Mouse (Mus musculus) stomach, embryonic 14.5 days (tissue): Measurements from ENCODE around the gene Ccdc191. TPM values are rescaled to one million over a fixed set of nuclear protein-coding genes. Genes with fewer than 3 reads are reported as not detected.

ENCODE experiments used
- ATAC-seq: fragments of 200-750 bp; cut with Nextera tagmentation; 2 replicates; pipeline ENCODE4 v1.8.0; 2017; ENCODE audit warnings: low read depth, moderate TSS enrichment; ENCODE audit not compliant: insufficient number of reproducible peaks, insufficient read depth, low FRiP score
- H3K27ac ChIP-seq: fragments of 300-500 bp; sonication (generic); 2 replicates; pipeline ENCODE4 v1.5.1; 2014; ENCODE audit warnings: mild to moderate bottlenecking, low read length, moderate library complexity, mixed read lengths
- H3K27me3 ChIP-seq: fragments of 300-500 bp; sonication (generic); 2 replicates; pipeline ENCODE4 v1.6.1; 2014; ENCODE audit warnings: low read length, control low read depth, mixed read lengths; ENCODE audit not compliant: control insufficient read depth, insufficient read depth
- H3K36me3 ChIP-seq: fragments of 300-500 bp; sonication (generic); 2 replicates; pipeline ENCODE4 v1.6.1; 2014; ENCODE audit warnings: mild to moderate bottlenecking, control low read depth, low read length, moderate library complexity, mixed read lengths; ENCODE audit not compliant: control insufficient read depth, insufficient read depth
- H3K4me1 ChIP-seq: fragments of 300-500 bp; sonication (generic); 2 replicates; pipeline ENCODE4 v1.6.1; 2014; ENCODE audit warnings: low read length, control low read depth, mixed read lengths; ENCODE audit not compliant: control insufficient read depth, insufficient read depth
- H3K4me2 ChIP-seq: fragments of 300-500 bp; sonication (generic); replicated peaks from 2 replicates; pipeline ENCODE4 v1.6.1; 2014; ENCODE audit warnings: low read depth, low read length, control low read depth
- H3K4me3 ChIP-seq: fragments of 300-500 bp; sonication (generic); 2 replicates; pipeline ENCODE4 v1.5.1; 2014; ENCODE audit warnings: low read depth, low read length, control low read depth
- H3K9ac ChIP-seq: fragments of 300-500 bp; sonication (generic); replicated peaks from 2 replicates; pipeline ENCODE4 v1.6.1; 2014; ENCODE audit warnings: low read depth, mild to moderate bottlenecking, control low read depth, low read length, moderate library complexity, mixed read lengths
- H3K9me3 ChIP-seq: fragments of 300-500 bp; sonication (generic); 2 replicates; pipeline ENCODE4 v1.6.1; 2016; ENCODE audit warnings: low read depth, low read length, control low read depth; ENCODE audit not compliant: control insufficient read depth
- WGBS: fragments of 180-500 bp; shearing (Covaris S2); extraction: QIAGEN DNeasy Blood & Tissue Kit; methylation state at CpG from one replicate; pipeline ENCODE4 v1.1.7; 2014; 5-methylcytosine and 5-hydroxymethylcytosine counted together
- polyA plus RNA-seq: library from polyadenylated mRNA; unstranded; fragments of >200 nt; fragmentation: Nextera tagmentation; extraction: Ambion mirVana; gene quantifications from 2 replicates; pipeline ENCODE4 v1.2.1, GENCODE M21; 2014

Ccdc191 gene
- polyA plus RNA-seq, 1 experiment from 2014 or later = 8.9 TPM

DNA sequence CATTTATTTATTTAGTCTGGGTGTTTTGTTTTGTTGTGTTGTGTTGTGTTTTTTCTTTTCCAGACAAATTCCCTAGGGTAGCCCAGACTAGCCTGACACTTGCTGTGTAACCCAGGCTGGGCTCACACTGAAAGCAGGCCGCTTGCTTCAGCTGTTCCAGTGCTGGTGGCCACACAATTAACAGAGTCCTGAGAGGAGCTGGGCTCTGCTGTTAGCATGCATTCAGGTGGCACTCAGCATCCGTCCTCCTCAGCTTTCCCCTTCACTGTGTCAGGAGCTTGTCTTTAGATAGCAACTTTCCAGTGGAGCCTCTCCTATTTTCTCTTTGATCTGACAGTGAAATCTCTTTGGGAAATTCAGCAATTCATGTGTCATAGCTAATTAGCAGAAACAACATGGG, 32.4 kb downstream of the Ccdc191 start:
- no peak overlapping the region for H3K4me3 ChIP-seq
- ATAC-seq = no peak

DNA sequence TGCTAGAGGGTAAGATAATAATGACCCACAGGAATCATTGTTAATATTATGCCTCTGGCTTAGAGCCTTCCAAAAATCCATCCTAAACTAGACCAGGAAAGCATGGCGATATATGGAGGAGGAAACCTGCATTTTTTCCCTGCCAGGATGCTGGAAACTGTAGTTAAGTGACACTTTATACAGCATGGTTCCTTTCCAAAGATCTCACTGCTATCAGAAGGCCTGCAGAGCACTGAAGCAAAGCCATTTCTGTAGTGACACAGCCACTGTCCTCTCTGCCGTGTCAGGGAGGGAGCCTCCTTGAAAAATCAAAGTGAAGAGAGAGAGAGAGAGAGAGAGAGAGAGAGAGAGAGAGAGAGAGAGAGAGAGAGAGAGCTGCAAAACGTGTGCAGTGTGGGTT, 33.0 kb downstream of the Ccdc191 start:
- H3K9me3 ChIP-seq = no peaks in the 10 kb centered on the region
- no peaks in the 10 kb centered on the region for H3K36me3 ChIP-seq
- H3K9ac ChIP-seq = no peak overlapping the region
- H3K4me2 ChIP-seq = no peak overlapping the region
- H3K4me1 ChIP-seq = no peaks in the 10 kb centered on the region
- H3K4me3 ChIP-seq = no peak overlapping the region
- ATAC-seq = no peak
- no peak overlapping the region for H3K27ac ChIP-seq
- 63% methylated on average over 3 of the region's 3 CpGs for WGBS
- no peaks in the 10 kb centered on the region for H3K27me3 ChIP-seq

More for the DNA sequence above, 32.4 kb downstream of the Ccdc191 start:
- H3K36me3 ChIP-seq = no peaks in the 10 kb centered on the region
- H3K27ac ChIP-seq = no peak overlapping the region
- no peaks in the 10 kb centered on the region for H3K4me1 ChIP-seq
- no peak overlapping the region for H3K9ac ChIP-seq
- H3K4me2 ChIP-seq = no peak overlapping the region
- no peaks in the 10 kb centered on the region for H3K9me3 ChIP-seq
- WGBS = 74% methylated on average over 2 of the region's 2 CpGs
- no peaks in the 10 kb centered on the region for H3K27me3 ChIP-seq

DNA sequence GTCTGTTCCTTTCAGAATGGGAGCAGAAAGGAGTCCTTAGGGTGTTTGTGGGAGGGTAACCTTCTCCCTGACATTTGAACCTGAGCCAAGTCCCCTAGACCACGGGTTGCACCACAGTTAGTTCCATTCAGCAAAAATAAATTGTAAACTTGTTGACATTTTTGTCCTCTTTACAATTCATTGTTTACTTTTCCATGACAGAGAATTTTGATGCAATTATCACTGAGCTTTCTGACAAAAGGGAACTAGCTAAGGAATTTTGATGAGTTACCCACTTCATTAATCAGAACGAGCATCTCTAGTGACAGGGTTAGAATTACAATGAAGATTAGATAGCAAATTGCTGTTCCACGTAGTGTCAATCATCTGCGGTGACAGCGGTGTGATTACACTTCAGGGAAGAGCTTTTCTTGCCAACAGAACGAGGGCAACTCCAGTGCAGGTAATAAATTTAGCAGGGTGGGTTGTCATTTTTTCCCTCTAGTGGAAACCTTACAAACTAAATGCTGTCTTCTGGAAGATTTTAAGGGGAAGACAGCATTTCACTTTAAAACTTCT, 35.5 kb downstream of the Ccdc191 start:
- H3K27ac ChIP-seq = no peak overlapping the region
- no peaks in the 10 kb centered on the region for H3K27me3 ChIP-seq
- H3K9me3 ChIP-seq = no peaks in the 10 kb centered on the region
- H3K9ac ChIP-seq = no peak overlapping the region
- H3K4me2 ChIP-seq = no peak overlapping the region
- no peaks in the 10 kb centered on the region for H3K36me3 ChIP-seq
- no peaks in the 10 kb centered on the region for H3K4me1 ChIP-seq
- ATAC-seq = no peak
- no peak overlapping the region for H3K4me3 ChIP-seq
- WGBS = 44% methylated on average over 6 of the region's 6 CpGs

DNA sequence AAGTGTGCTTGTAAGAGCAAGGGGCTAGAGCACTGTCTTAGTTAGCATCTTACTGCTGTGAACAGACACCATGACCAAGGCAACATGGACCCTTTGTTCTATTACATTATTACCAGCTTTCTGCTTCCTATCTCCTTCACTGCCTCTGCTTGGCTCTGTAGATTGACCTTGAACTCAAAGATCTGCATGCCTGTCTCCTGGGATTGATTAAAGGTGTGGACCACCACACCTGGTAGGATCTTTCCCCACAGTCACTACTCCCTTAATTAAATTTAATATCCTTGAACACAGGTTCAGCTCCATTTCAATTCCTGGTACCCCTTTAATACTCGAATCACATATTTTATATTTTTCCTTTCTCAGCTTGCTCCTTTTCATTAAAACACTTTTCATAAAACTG, 36.2 kb downstream of the Ccdc191 start:
- H3K4me2 ChIP-seq = no peak overlapping the region
- no peaks in the 10 kb centered on the region for H3K27me3 ChIP-seq
- no peaks in the 10 kb centered on the region for H3K4me1 ChIP-seq
- 98% methylated on average over 1 of the region's 1 CpGs for WGBS
- H3K9ac ChIP-seq = no peak overlapping the region
- no peaks in the 10 kb centered on the region for H3K36me3 ChIP-seq
- no peak for ATAC-seq
- no peaks in the 10 kb centered on the region for H3K9me3 ChIP-seq
- no peak overlapping the region for H3K27ac ChIP-seq
- no peak overlapping the region for H3K4me3 ChIP-seq

DNA sequence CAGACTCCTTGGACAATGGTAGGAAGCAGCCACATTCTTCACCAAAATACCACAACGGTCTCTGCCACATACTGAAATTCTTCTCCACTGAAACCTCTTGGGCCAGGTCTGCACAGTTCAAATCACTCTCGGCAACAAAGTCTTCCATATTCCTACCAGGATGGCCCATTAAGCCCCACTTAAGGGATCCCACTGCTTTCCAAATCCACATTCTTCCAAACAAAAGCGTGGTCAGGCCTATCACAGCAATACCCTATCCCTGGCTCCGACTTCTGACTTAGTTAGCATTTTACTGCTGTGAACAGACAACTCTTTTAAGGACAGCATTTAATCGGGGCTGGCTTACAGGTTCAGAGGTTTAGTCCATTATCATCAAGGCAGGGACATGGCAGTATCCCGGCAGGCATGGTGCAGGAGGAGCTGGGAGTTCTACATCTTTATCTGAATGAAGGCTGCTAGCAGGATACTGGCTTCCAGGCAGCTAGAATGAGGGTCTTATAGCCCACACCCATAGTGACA, 36.8 kb downstream of the Ccdc191 start, which contains the start of gene Qtrt2:
TSS of gene Qtrt2 (minus strand) at position 469 of the 519 bp plus-strand sequence.
- H3K9me3 ChIP-seq = no peaks in the 10 kb centered on the region
- ATAC-seq = no peak
- WGBS = 77% methylated on average over 6 of the region's 6 CpGs
- H3K4me2 ChIP-seq = no peak within 1 kb of the TSS
- no peak within 1 kb of the TSS for H3K4me3 ChIP-seq
- no peaks in the 10 kb centered on the region for H3K36me3 ChIP-seq
- H3K27ac ChIP-seq = no peak within 1 kb of the TSS
- no peak within 1 kb of the TSS for H3K9ac ChIP-seq
- H3K4me1 ChIP-seq = no peaks in the 10 kb centered on the region
- no peaks in the 10 kb centered on the region for H3K27me3 ChIP-seq

DNA sequence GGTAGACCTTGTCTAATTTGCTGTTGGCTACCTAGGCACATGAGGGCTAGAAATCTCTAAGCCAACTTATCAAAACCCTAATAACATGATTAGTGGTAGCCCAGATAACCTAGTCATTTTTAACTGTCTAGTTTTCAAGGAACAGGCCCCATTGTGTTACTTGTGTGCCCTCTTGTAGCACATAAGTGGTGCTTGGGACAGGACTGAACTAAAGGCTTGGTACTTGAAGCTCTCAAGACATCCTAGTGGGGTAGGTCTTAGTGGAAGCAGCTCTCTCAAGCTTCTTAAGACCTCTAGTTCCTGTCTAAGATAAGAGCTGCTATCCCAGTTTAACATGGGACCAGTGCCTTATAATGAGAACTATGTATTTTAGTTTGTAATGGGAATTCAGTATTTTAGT, 41.0 kb downstream of the Ccdc191 start:
- Histone ChIP-seq H3K36me3 (no peaks in the 10 kb centered on the region), H3K9ac (no peak overlapping the region), H3K4me1 (no peaks in the 10 kb centered on the region), H3K27ac (no peak overlapping the region), H3K9me3 (no peaks in the 10 kb centered on the region), H3K27me3 (no peaks in the 10 kb centered on the region), H3K4me3 (no peak overlapping the region), H3K4me2 (no peak overlapping the region)
- no peak for ATAC-seq

DNA sequence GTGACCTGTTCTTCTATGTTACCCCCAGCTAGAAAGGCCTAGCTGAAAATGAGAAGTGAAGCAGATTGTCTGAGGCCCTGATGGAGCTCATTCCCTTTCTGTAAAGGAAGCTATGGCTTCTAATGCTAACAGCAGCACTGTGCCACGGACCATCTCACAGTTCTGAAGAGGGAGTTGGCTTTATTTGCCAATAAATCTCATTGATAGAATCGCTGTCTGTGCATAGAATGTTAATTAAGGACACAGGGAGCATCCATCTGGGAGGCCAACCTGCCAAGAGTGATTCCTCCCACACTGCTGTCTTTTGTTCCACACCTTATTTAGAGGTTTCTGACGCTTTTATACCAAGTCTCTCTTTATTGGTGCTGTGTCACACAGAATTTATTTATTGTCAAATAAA, 41.9 kb downstream of the Ccdc191 start:
- no peaks in the 10 kb centered on the region for H3K4me1 ChIP-seq
- WGBS = 72% methylated on average over 3 of the region's 3 CpGs
- no peak overlapping the region for H3K4me2 ChIP-seq
- no peaks in the 10 kb centered on the region for H3K9me3 ChIP-seq
- no peak overlapping the region for H3K9ac ChIP-seq
- no peaks in the 10 kb centered on the region for H3K27me3 ChIP-seq
- H3K36me3 ChIP-seq = no peaks in the 10 kb centered on the region
- no peak for ATAC-seq
- no peak overlapping the region for H3K4me3 ChIP-seq
- H3K27ac ChIP-seq = no peak overlapping the region

DNA sequence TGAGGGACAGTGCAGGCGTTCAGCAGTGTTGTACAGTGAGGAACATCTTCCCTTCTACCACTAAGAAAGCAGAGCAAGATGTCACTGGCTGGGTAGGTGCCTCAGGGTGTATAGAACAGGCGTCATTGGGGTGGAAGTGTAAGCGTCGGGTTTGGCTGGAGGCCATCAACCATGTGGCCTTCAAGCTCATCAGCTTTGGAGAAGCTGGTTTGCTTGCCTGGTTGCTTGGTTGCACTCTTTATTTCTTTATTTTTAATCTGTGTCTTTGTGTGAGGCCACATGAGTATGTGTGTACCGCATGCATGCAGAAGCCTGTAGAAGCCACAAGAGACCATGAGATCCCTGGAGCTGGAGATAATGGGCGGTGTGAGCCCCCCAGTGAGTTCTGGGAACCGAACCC, 42.7 kb downstream of the Ccdc191 start:
- H3K4me1 ChIP-seq = no peaks in the 10 kb centered on the region
- peak overlapping the region; percentile 21; the same call in 1 of the 2 replicates for H3K27ac ChIP-seq
- ATAC-seq = no peak
- H3K4me2 ChIP-seq = no peak overlapping the region
- H3K9ac ChIP-seq = no peak overlapping the region
- H3K36me3 ChIP-seq = no peaks in the 10 kb centered on the region
- WGBS = 84% methylated on average over 7 of the region's 7 CpGs
- no peaks in the 10 kb centered on the region for H3K27me3 ChIP-seq
- H3K4me3 ChIP-seq = no peak overlapping the region
- no peaks in the 10 kb centered on the region for H3K9me3 ChIP-seq

DNA sequence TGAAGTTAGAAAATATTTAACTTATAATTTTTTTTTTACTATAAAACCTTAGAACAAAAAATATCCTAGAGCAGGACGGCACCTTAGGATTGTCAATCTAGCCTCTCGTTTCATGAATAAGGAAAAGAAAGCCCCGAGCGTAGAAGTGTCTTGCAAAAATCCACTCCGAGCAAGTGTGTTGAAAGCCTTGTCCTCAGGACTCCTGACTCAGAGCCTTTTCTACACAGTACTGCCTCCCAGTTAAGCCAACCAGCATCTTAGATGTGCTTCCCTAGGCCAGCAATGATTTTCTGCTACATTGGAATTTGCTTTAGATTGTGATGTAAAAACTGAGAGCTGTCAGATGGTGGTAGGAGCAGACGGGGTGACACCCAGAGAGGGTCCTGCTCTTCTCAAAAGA, 43.4 kb downstream of the Ccdc191 start:
- no peaks in the 10 kb centered on the region for H3K9me3 ChIP-seq
- ATAC-seq = no peak
- H3K4me3 ChIP-seq = no peak overlapping the region
- H3K9ac ChIP-seq = no peak overlapping the region
- H3K27ac ChIP-seq = no peak overlapping the region
- 85% methylated on average over 6 of the region's 6 CpGs for WGBS
- no peaks in the 10 kb centered on the region for H3K27me3 ChIP-seq
- H3K4me1 ChIP-seq = no peaks in the 10 kb centered on the region
- no peaks in the 10 kb centered on the region for H3K36me3 ChIP-seq
- no peak overlapping the region for H3K4me2 ChIP-seq
